Mouse (Mus musculus): ENCODE results near the gene Spsb1. TPM values are rescaled to one million over a fixed set of nuclear protein-coding genes. Genes with fewer than 3 reads are reported as not detected.

Gene Spsb1
- polyA plus RNA-seq (2014; fragmentation: Nextera tagmentation; extraction: Ambion mirVana), result 2.9 and 3.1 TPM in 2 replicates

DNA sequence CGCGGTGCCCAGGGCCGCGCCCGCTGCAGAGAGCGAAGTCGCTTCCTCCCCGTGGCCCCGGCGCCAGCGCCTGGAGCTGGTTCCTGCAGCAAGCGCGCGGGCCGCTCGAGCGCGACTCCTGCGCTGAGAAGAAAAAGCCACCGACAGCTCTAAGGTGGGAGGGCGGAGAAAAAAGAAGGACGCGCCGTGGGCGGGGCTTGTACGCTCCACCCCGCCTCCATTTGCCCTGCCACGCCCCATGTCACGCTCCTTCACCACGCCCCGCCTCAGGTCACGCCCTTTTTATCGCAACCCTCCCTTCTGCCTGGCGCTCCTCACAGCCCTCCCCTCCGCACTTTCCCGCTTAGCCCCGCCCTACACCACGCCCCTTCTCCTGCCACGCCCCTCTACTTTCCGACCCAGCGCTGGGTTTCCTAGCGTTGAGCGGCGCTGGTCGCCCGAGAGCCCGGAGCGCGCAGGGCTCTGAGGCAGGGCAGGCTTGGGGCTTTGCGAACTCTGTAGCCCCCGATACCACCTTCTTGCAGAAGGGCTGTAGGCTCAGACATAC, at the start of gene Spsb1:
TSS of gene Spsb1 (minus strand) at position 151 of the 547 bp plus-strand sequence.
- peak within 1 kb of the TSS; percentile 94 for H3K4me2 ChIP-seq
- peaks cover 14% of the 10 kb centered on the region; the same call in 1 of the 2 replicates for H3K4me1 ChIP-seq (replicated peaks; ENCODE audit: control insufficient read depth, insufficient read depth, low read length)
- no peaks in the 10 kb centered on the region for H3K9me3 ChIP-seq (ENCODE audit: control insufficient read depth, low read length)
- ATAC-seq (replicated peaks; ENCODE audit: low FRiP score) (peak; percentile 94), DNase-seq (ENCODE audit: low spot score) (peak; percentile 99)
- H3K27ac ChIP-seq (ENCODE audit: low read depth, low read length), result no peak within 1 kb of the TSS
- H3K4me3 ChIP-seq (ENCODE audit: low read depth, low read length), result peak within 1 kb of the TSS; percentile 60
- H3K36me3 ChIP-seq (ENCODE audit: control insufficient read depth, insufficient read depth, low read length), result no peaks in the 10 kb centered on the region
- peak within 1 kb of the TSS; percentile 28 for H3K9ac ChIP-seq (ENCODE audit: low read depth, low read length)
- WGBS, result under 1% methylated on average over 42 of the region's 51 CpGs
- H3K27me3 ChIP-seq (replicated peaks; ENCODE audit: control insufficient read depth, insufficient read depth, low read length), result peaks cover 77% of the 10 kb centered on the region

DNA sequence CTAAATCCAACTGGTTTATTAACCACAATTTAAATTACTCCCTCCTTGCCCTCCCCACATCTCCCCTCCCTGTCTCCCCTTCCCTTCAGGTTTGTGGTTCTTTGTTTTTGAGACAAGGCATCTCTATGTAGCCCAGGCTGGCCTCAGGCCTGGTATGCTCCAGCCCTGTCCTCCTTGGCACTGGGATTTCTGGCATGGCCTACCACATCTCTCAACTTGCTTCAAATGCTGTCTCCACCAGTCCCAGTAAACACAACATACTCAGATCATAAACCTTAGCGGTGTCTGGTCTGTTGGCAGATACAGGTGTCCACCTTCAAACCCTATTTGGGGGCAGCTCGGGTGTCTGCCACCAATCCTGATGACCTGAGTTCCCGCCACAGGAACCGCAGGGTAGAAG, 48.8 kb upstream of the Spsb1 start:
- no peak overlapping the region for H3K4me3 ChIP-seq (ENCODE audit: low read depth, low read length)
- H3K27ac ChIP-seq (ENCODE audit: low read depth, low read length), result no peak overlapping the region; the same call in 1 of the 2 replicates
- ATAC-seq (replicated peaks; ENCODE audit: low FRiP score), result no peak
- peaks cover 3% of the 10 kb centered on the region; the same call in 1 of the 2 replicates for H3K36me3 ChIP-seq (ENCODE audit: control insufficient read depth, insufficient read depth, low read length)
- DNase-seq (ENCODE audit: low spot score), result no peak
- H3K27me3 ChIP-seq (replicated peaks; ENCODE audit: control insufficient read depth, insufficient read depth, low read length), result no peaks in the 10 kb centered on the region
- no peaks in the 10 kb centered on the region for H3K9me3 ChIP-seq (ENCODE audit: control insufficient read depth, low read length)
- H3K9ac ChIP-seq (ENCODE audit: low read depth, low read length), result no peak overlapping the region
- no peak overlapping the region for H3K4me2 ChIP-seq
- peaks cover 55% of the 10 kb centered on the region for H3K4me1 ChIP-seq (replicated peaks; ENCODE audit: control insufficient read depth, insufficient read depth, low read length)
- 81% methylated on average over 4 of the region's 4 CpGs for WGBS

DNA sequence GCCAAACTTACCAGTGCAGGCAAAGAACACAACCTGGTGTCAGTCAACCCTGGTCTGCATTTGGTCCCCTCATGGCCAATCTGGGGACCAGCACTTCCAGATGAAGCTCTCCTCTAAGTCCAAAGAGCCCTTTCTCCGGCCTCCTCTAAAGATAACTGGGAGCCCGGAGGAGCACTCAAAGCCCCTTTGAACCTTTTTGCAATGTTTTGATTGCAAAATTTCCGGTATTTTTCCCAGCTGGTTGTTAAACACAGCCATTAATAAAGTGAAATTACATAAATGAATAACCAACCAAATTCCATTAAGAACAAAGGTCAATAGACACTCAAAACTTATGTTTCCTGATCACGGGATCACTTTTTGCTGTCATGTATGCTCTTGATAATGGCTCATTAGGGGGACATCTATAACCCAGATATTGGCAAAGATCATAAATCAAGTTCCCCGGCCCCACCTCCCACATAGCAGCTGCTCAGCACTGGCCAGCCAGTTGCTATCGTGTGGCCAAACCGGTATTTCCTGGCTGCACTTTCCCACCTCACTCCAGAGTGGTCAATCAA, 48.3 kb upstream of the Spsb1 start:
- no peak overlapping the region for H3K4me3 ChIP-seq (ENCODE audit: low read depth, low read length)
- no peak overlapping the region for H3K27ac ChIP-seq (ENCODE audit: low read depth, low read length)
- no peaks in the 10 kb centered on the region for H3K27me3 ChIP-seq (replicated peaks; ENCODE audit: control insufficient read depth, insufficient read depth, low read length)
- H3K36me3 ChIP-seq (ENCODE audit: control insufficient read depth, insufficient read depth, low read length), result peaks cover 3% of the 10 kb centered on the region; the same call in 1 of the 2 replicates
- no peak overlapping the region for H3K9ac ChIP-seq (ENCODE audit: low read depth, low read length)
- peaks cover 58% of the 10 kb centered on the region for H3K4me1 ChIP-seq (replicated peaks; ENCODE audit: control insufficient read depth, insufficient read depth, low read length)
- no peaks in the 10 kb centered on the region for H3K9me3 ChIP-seq (ENCODE audit: control insufficient read depth, low read length)
- DNase-seq (ENCODE audit: low spot score) (no peak), ATAC-seq (replicated peaks; ENCODE audit: low FRiP score) (no peak)
- no peak overlapping the region for H3K4me2 ChIP-seq
- WGBS, result 49% methylated on average over 7 of the region's 7 CpGs

DNA sequence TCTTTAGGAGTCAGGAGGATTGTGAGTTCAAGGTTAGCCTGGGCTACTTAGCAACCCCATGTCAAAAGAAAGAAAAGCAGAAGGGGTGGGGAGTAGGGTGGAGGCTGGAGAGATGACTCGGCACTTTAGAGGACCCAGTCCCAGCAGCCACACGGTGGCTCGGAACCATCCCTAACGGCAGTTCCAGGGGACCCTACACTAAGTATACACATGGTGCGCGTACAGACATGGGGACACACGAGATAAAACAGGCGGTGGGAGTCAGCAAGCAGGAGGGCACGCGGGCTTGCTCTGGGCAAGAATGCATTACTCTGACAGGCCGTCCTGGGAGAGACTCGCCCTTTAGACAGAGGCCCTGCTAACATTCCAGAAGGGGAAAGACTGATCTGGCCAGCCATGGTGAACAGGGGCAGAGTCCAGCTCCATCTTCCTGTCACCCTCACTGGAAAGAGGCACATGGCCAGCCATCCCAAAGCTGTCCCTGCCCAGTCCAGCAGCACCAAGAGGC, 47.2 kb upstream of the Spsb1 start:
- H3K9ac ChIP-seq (ENCODE audit: low read depth, low read length), result peak overlapping the region; percentile 53

DNA sequence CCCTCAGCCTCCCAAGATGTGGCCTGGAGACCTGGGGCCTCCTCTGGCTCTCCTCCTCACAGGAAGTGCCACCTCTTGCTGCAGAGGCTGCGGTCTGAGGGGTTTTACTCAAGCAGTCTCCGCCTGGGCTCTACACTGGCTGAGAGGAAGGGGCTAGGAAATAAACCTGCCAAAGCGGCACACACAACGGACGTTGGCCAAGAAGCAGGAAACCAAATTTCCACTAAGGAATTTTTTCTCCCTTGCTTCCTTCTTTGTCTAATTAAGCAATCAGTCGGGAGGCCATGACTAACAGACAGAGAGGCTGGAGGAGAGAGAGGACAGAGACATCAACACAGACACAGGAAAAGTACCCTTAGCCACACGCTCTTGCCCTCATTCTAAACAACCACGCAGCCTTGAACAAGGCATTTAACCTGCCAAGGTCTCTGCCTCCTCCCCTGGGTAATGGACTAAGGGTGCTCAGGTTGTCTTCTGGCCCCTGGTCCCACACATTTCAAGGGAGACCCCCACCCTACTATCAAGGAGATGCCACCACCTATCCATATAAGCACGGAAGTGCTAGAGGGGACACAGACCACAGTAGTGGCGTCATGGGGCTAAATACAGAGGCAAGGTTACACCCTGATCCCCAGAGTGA, 46.5 kb upstream of the Spsb1 start:
- H3K4me2 ChIP-seq, result peak overlapping the region; percentile 49
- DNase-seq (ENCODE audit: low spot score) (no peak), ATAC-seq (replicated peaks; ENCODE audit: low FRiP score) (no peak)
- 0 out of 2 replicates have a peak overlapping the region, but pooled peaks have one; percentile 6 for H3K4me3 ChIP-seq (ENCODE audit: low read depth, low read length)
- peaks cover 43% of the 10 kb centered on the region for H3K4me1 ChIP-seq (replicated peaks; ENCODE audit: control insufficient read depth, insufficient read depth, low read length)
- peak overlapping the region; percentile 67; the same call in 1 of the 2 replicates for H3K27ac ChIP-seq (ENCODE audit: low read depth, low read length)
- no peaks in the 10 kb centered on the region for H3K9me3 ChIP-seq (ENCODE audit: control insufficient read depth, low read length)
- 36% methylated on average over 10 of the region's 10 CpGs for WGBS
- H3K27me3 ChIP-seq (replicated peaks; ENCODE audit: control insufficient read depth, insufficient read depth, low read length), result no peaks in the 10 kb centered on the region
- peaks cover 3% of the 10 kb centered on the region; the same call in 1 of the 2 replicates for H3K36me3 ChIP-seq (ENCODE audit: control insufficient read depth, insufficient read depth, low read length)
- no peak overlapping the region for H3K9ac ChIP-seq (ENCODE audit: low read depth, low read length)

More for the DNA sequence above, 47.2 kb upstream of the Spsb1 start:
- 27% methylated on average over 12 of the region's 12 CpGs for WGBS
- Histone ChIP-seq H3K9me3 (ENCODE audit: control insufficient read depth, low read length) (no peaks in the 10 kb centered on the region), H3K4me2 (peak overlapping the region; percentile 49), H3K4me1 (replicated peaks; ENCODE audit: control insufficient read depth, insufficient read depth, low read length) (peaks cover 50% of the 10 kb centered on the region), H3K27me3 (replicated peaks; ENCODE audit: control insufficient read depth, insufficient read depth, low read length) (no peaks in the 10 kb centered on the region), H3K36me3 (ENCODE audit: control insufficient read depth, insufficient read depth, low read length) (peaks cover 3% of the 10 kb centered on the region; the same call in 1 of the 2 replicates), H3K27ac (ENCODE audit: low read depth, low read length) (peak overlapping the region; percentile 67), H3K4me3 (ENCODE audit: low read depth, low read length) (0 out of 2 replicates have a peak overlapping the region, but pooled peaks have one; percentile 10)
- DNase-seq (ENCODE audit: low spot score) (peak; percentile 58), ATAC-seq (replicated peaks; ENCODE audit: low FRiP score) (peak; percentile 74)

DNA sequence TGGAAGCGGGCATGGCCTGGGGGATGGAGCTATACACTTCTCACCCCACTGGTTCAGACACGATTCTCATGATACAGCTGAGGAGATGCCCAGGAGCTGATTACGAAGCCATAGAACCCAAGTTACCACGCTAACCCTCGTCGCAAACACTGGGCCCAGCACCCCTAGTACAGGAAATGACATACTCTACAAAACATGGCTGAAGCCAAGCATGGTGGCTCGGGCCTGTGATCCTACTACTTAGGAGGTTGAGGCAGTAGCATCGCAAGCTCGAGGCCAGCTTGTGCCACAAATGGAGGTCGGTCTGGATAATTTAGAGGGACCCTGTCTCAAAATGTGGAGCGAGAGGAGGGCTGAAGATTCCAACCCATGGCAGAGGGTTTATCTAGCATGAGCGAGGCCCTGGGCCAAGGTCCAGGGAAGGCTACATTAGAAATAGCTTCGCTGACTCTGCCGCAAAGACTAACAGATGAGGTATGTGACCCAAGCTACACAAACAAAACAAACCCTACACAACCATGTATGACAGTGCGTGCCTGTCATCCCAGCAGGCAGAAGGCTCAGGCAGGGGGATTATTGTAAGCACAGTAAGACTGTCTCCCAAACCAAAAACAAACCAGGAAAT, 45.2 kb upstream of the Spsb1 start:
- H3K27me3 ChIP-seq (replicated peaks; ENCODE audit: control insufficient read depth, insufficient read depth, low read length), result no peaks in the 10 kb centered on the region
- no peak overlapping the region for H3K27ac ChIP-seq (ENCODE audit: low read depth, low read length)
- H3K4me1 ChIP-seq (replicated peaks; ENCODE audit: control insufficient read depth, insufficient read depth, low read length), result peaks cover 41% of the 10 kb centered on the region
- no peaks in the 10 kb centered on the region for H3K36me3 ChIP-seq (ENCODE audit: control insufficient read depth, insufficient read depth, low read length)
- WGBS, result 76% methylated on average over 15 of the region's 15 CpGs
- no peak for DNase-seq (ENCODE audit: low spot score)
- no peak overlapping the region for H3K9ac ChIP-seq (ENCODE audit: low read depth, low read length)
- H3K4me2 ChIP-seq, result no peak overlapping the region
- H3K4me3 ChIP-seq (ENCODE audit: low read depth, low read length), result no peak overlapping the region
- ATAC-seq (replicated peaks; ENCODE audit: low FRiP score), result no peak
- no peaks in the 10 kb centered on the region for H3K9me3 ChIP-seq (ENCODE audit: control insufficient read depth, low read length)

DNA sequence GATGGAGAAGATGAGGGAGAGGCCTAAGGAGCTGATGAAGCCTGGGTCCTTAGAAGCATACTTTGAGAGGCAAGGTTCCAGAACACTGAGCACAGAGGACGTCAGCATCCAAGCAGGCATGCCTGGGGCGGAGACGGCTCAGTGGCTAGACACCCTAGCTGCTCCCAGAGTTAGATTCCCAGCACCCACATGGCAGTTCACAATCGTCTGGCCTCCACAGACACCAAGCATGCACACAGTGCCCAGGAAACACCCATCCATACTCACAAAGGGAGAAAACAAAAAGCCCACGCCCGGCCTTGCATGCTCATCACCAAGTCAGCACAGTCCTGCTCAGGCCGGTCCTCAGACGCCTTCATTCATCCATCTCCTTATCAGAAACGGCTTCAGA, 44.7 kb upstream of the Spsb1 start:
- Histone ChIP-seq H3K4me3 (ENCODE audit: low read depth, low read length) (no peak overlapping the region), H3K4me1 (replicated peaks; ENCODE audit: control insufficient read depth, insufficient read depth, low read length) (peaks cover 41% of the 10 kb centered on the region), H3K4me2 (no peak overlapping the region), H3K9ac (ENCODE audit: low read depth, low read length) (no peak overlapping the region), H3K27ac (ENCODE audit: low read depth, low read length) (no peak overlapping the region), H3K27me3 (replicated peaks; ENCODE audit: control insufficient read depth, insufficient read depth, low read length) (no peaks in the 10 kb centered on the region), H3K9me3 (ENCODE audit: control insufficient read depth, low read length) (no peaks in the 10 kb centered on the region), H3K36me3 (ENCODE audit: control insufficient read depth, insufficient read depth, low read length) (no peaks in the 10 kb centered on the region)
- DNase-seq (ENCODE audit: low spot score) (no peak), ATAC-seq (replicated peaks; ENCODE audit: low FRiP score) (no peak)
- 70% methylated on average over 9 of the region's 9 CpGs for WGBS

DNA sequence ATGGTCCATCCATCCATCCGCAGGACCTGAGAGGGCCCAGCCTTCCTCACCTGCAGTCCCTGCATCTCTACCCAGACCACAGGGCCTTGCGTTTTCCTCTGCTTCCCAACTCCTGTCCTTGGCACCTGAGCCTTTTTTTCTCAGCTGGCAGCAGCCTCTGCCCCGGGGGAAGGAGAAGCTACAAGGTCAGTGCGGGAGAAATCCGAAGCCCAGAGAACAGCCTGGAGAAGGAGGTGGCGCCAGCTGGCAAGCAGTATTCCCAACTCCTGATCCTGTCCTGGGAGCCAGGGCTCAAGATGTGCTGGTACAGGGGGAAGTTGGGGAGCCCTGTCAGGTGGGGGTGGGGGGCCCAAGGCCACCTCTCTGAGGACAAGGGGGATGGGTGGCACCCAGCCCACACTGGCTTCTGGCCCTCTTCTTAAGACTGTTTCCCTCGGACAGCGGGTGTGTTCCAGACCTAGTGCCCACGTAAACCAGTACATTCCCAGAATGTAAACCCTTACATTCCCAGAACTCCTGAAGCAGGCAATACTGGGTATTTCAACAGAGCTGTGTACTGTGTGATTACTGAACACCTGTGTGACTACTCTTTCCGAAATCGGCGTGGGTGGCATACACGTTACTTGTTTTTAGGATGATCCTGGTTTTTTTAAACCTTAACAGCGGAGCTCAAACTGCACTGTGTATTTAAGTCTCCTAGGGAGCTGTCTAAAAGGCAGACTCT, 44.1 kb upstream of the Spsb1 start:
- Histone ChIP-seq H3K4me3 (ENCODE audit: low read depth, low read length) (no peak overlapping the region), H3K27ac (ENCODE audit: low read depth, low read length) (no peak overlapping the region), H3K4me2 (no peak overlapping the region), H3K9me3 (ENCODE audit: control insufficient read depth, low read length) (no peaks in the 10 kb centered on the region), H3K4me1 (replicated peaks; ENCODE audit: control insufficient read depth, insufficient read depth, low read length) (peaks cover 41% of the 10 kb centered on the region), H3K27me3 (replicated peaks; ENCODE audit: control insufficient read depth, insufficient read depth, low read length) (no peaks in the 10 kb centered on the region), H3K9ac (ENCODE audit: low read depth, low read length) (no peak overlapping the region), H3K36me3 (ENCODE audit: control insufficient read depth, insufficient read depth, low read length) (no peaks in the 10 kb centered on the region)
- 90% methylated on average over 14 of the region's 14 CpGs for WGBS
- ATAC-seq (replicated peaks; ENCODE audit: low FRiP score), result no peak
- DNase-seq (ENCODE audit: low spot score), result no peak

Data from liver, embryonic 11.5 days (tissue).